Mouse (Mus musculus): ENCODE data around the gene Rfpl4. TPM values are rescaled to one million over a fixed set of nuclear protein-coding genes. Genes with fewer than 3 reads are reported as not detected.

The Rfpl4 gene
- polyA plus RNA-seq, 1 experiment from 2014 or later: not detected

Small RNA genes within 50 kb of the gene (microRNA-seq; reads per million reads assigned to microRNA genes)
- not detected for gene Gm26217

Other genes starting within 250 kb of the Rfpl4 start
- gene Isoc2b, start 246.7 kb downstream of the Rfpl4 start, polyA plus RNA-seq (2015; fragmentation: Nextera tagmentation; extraction: Ambion mirVana): 3.0 and 4.8 TPM in 2 replicates
- 1.3 and 1.6 TPM in 2 replicates for gene Isoc2a, start 239.8 kb downstream of the Rfpl4 start, polyA plus RNA-seq (2015; fragmentation: Nextera tagmentation; extraction: Ambion mirVana)
- not detected in 2 replicates for gene Gm36210, start 210.4 kb downstream of the Rfpl4 start, polyA plus RNA-seq (2015; fragmentation: Nextera tagmentation; extraction: Ambion mirVana)
- gene Zfp628, start 201.7 kb downstream of the Rfpl4 start, polyA plus RNA-seq (2015; fragmentation: Nextera tagmentation; extraction: Ambion mirVana): 2.1 and 3.0 TPM in 2 replicates
- gene Nat14, start 194.9 kb downstream of the Rfpl4 start, polyA plus RNA-seq (2015; fragmentation: Nextera tagmentation; extraction: Ambion mirVana): 4.2 and 5.3 TPM in 2 replicates
- 2.6 and 3.3 TPM in 2 replicates for gene Ssc5d, start 191.2 kb downstream of the Rfpl4 start, polyA plus RNA-seq (2015; fragmentation: Nextera tagmentation; extraction: Ambion mirVana)
- gene Sbk2, start 152.5 kb downstream of the Rfpl4 start, polyA plus RNA-seq (2015; fragmentation: Nextera tagmentation; extraction: Ambion mirVana): 4.8 and 5.3 TPM in 2 replicates
- 0.33 and 0.55 TPM in 2 replicates for gene Sbk3, start 145.8 kb downstream of the Rfpl4 start, polyA plus RNA-seq (2015; fragmentation: Nextera tagmentation; extraction: Ambion mirVana)
- gene Zfp579, start 120.8 kb downstream of the Rfpl4 start, polyA plus RNA-seq (2015; fragmentation: Nextera tagmentation; extraction: Ambion mirVana): 22.5 and 26.7 TPM in 2 replicates
- 11.3 and 12.1 TPM in 2 replicates for gene Zfp524, start 102.5 kb downstream of the Rfpl4 start, polyA plus RNA-seq (2015; fragmentation: Nextera tagmentation; extraction: Ambion mirVana)
- 26.2 and 31.4 TPM in 2 replicates for gene Fiz1, start 102.3 kb downstream of the Rfpl4 start, polyA plus RNA-seq (2015; fragmentation: Nextera tagmentation; extraction: Ambion mirVana)
- 0.78 TPM in 1 of 2 replicates, not detected in the other for gene Gm44973, start 101.5 kb downstream of the Rfpl4 start, polyA plus RNA-seq (2015; fragmentation: Nextera tagmentation; extraction: Ambion mirVana)
- 3.3 and 5.5 TPM in 2 replicates for gene Zfp865, start 96.6 kb downstream of the Rfpl4 start, polyA plus RNA-seq (2015; fragmentation: Nextera tagmentation; extraction: Ambion mirVana)
- gene Ccdc106, start 96.4 kb downstream of the Rfpl4 start, polyA plus RNA-seq (2015; fragmentation: Nextera tagmentation; extraction: Ambion mirVana): 1.7 and 3.7 TPM in 2 replicates
- gene 4632433K11Rik, start 82.8 kb downstream of the Rfpl4 start, polyA plus RNA-seq (2015; fragmentation: Nextera tagmentation; extraction: Ambion mirVana): not detected in 2 replicates
- 5.4 and 6.5 TPM in 2 replicates for gene Zfp784, start 78.5 kb downstream of the Rfpl4 start, polyA plus RNA-seq (2015; fragmentation: Nextera tagmentation; extraction: Ambion mirVana)
- 14.7 and 17.2 TPM in 2 replicates for gene Zfp580, start 65.4 kb downstream of the Rfpl4 start, polyA plus RNA-seq (2015; fragmentation: Nextera tagmentation; extraction: Ambion mirVana)
- 63.0 and 78.8 TPM in 2 replicates for gene U2af2, start 54.8 kb downstream of the Rfpl4 start, polyA plus RNA-seq (2015; fragmentation: Nextera tagmentation; extraction: Ambion mirVana)
- 43.1 and 57.0 TPM in 2 replicates for gene Epn1, start 36.7 kb downstream of the Rfpl4 start, polyA plus RNA-seq (2015; fragmentation: Nextera tagmentation; extraction: Ambion mirVana)
- 1.3 and 1.7 TPM in 2 replicates for gene Rasl2-9, start 9.0 kb upstream of the Rfpl4 start, polyA plus RNA-seq (2015; fragmentation: Nextera tagmentation; extraction: Ambion mirVana)
- not detected in 2 replicates for gene Vmn1r55, start 32.7 kb upstream of the Rfpl4 start, polyA plus RNA-seq (2015; fragmentation: Nextera tagmentation; extraction: Ambion mirVana)
- gene Vmn1r56, start 79.8 kb upstream of the Rfpl4 start, polyA plus RNA-seq (2015; fragmentation: Nextera tagmentation; extraction: Ambion mirVana): not detected in 2 replicates
- gene Vmn1r57, start 101.5 kb upstream of the Rfpl4 start, polyA plus RNA-seq (2015; fragmentation: Nextera tagmentation; extraction: Ambion mirVana): not detected in 2 replicates
- not detected in 2 replicates for gene Gm5065, start 233.6 kb upstream of the Rfpl4 start, polyA plus RNA-seq (2015; fragmentation: Nextera tagmentation; extraction: Ambion mirVana)
- gene Nlrp2, start 234.1 kb upstream of the Rfpl4 start, polyA plus RNA-seq (2015; fragmentation: Nextera tagmentation; extraction: Ambion mirVana): not detected in 2 replicates

Measured in heart, embryonic 15.5 days (tissue).